Mouse (Mus musculus) embryonic fibroblast, embryonic 13.5 days (primary cell): ENCODE data around the gene 4933434E20Rik.

Experiments
- CTCF ChIP-seq: IDR thresholded peaks from 2 replicates; pipeline ENCODE4 v1.5.1; 2011; ENCODE audit warnings: mild to moderate bottlenecking, control low read depth, low read length, moderate library complexity, borderline replicate concordance; ENCODE audit not compliant: insufficient read depth
- POLR2A ChIP-seq: IDR thresholded peaks from 2 replicates; pipeline ENCODE4 v1.6.1; 2011; ENCODE audit warnings: low read depth, mild to moderate bottlenecking, control low read depth, low read length, moderate library complexity

GRCm38 (mm10) chr3:90103176-90103575 is 51.7 kb downstream of the 4933434E20Rik start:
- no peak for TF ChIP-seq POLR2A
- TF ChIP-seq CTCF = no peak
